Mouse (Mus musculus) stomach, postnatal 0 days (tissue): ENCODE results near the gene Tmem101.

Experiments
- CTCF ChIP-seq: IDR thresholded peaks from 2 replicates; pipeline ENCODE4 v1.5.1; 2016; ENCODE audit warnings: antibody characterized with exemption, low read depth, mild to moderate bottlenecking, moderate library complexity
- EP300 ChIP-seq: optimal IDR thresholded peaks from 2 replicates; pipeline ENCODE3; 2016; ENCODE audit warnings: antibody characterized with exemption

DNA sequence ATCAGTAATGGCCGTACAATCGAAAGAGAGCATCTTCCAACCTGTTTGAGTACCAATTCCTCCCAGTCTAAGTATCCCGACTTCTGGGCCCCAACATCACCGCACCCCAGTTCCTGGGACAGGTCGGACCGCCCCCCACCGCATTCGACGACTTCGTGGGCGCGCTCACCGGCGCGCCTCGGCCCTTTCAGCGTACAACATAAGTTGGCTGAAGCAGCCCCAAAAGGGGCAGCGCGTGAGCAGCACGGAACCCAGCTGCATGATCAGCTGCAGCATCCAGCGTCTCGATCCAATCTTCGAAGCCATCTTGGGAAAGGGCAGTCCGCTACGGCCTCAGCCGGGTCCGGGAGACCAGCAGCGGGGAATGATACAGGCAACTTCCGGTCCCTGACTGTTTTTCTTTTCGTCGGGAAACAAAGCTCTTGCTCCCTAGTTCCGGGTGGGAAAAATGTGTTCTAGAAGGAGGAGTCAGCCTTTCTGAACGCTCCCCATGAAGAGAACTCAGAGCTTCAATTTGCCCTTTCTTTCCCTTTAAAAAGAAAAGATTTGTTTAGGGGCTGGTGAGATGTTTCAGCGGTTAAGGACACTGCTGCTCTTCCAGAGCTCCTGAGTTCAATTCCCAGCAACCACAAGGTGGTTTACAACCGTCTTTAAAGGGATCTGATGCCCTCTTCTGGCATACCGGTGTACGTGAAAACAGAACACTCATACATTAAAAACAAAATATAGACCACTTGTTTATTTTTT, at the start of gene Tmem101:
- TF ChIP-seq CTCF (peak; percentile 63), EP300 (no peak)
